Mouse (Mus musculus) bone marrow, adult 2 months (tissue): ENCODE measurements around the gene Pglyrp2. TPM values are rescaled to one million over a fixed set of nuclear protein-coding genes. Genes with fewer than 3 reads are reported as not detected.

Experiments used
- H3K27ac ChIP-seq: fragments of 200-500 bp; 2 replicates; pipeline ENCODE4 v1.5.1; 2012; ENCODE audit warnings: low read depth, mild to moderate bottlenecking, control low read depth, inconsistent platforms, low read length; ENCODE audit not compliant: control insufficient read depth, poor library complexity, insufficient read depth
- H3K4me1 ChIP-seq: fragments of 200-500 bp; 2 replicates; pipeline ENCODE4 v1.6.1; 2011; ENCODE audit warnings: low read length; ENCODE audit not compliant: control insufficient read depth, insufficient read depth
- H3K4me3 ChIP-seq: fragments of 200-500 bp; replicated peaks from 2 replicates; pipeline ENCODE3; 2011; ENCODE audit warnings: mild to moderate bottlenecking, low read depth, low read length, control low read depth; ENCODE audit not compliant: control insufficient read depth
- CTCF ChIP-seq: fragments of 200-500 bp; IDR thresholded peaks from 2 replicates; pipeline ENCODE4 v1.5.1; 2011; ENCODE audit warnings: low read length, control low read depth; ENCODE audit not compliant: control insufficient read depth, insufficient read depth
- POLR2A ChIP-seq: fragments of 200-500 bp; IDR thresholded peaks from 2 replicates; pipeline ENCODE4 v1.6.1; 2011; ENCODE audit warnings: low read depth, mild to moderate bottlenecking, control low read depth, low read length, borderline replicate concordance; ENCODE audit not compliant: control insufficient read depth
- WGBS: fragments of 180-500 bp; shearing (Covaris S2); methylation state at CpG from one replicate; pipeline ENCODE4 v1.1.7; 2018; 5-methylcytosine and 5-hydroxymethylcytosine counted together
- polyA plus RNA-seq: library from polyadenylated mRNA; stranded (reverse); fragments of >200 nt; gene quantifications from 2 replicates; pipeline ENCODE4 v1.2.4, GENCODE M21; 2011; ENCODE audit warnings: low replicate concordance; ENCODE audit not compliant: missing spikeins, insufficient read depth, insufficient read length

The Pglyrp2 gene
- polyA plus RNA-seq, result 0.95 and 3.4 TPM in 2 replicates

- Histone ChIP-seq H3K4me1 (peaks cover 2% of the 10 kb centered on the region; the same call in 1 of the 2 replicates), H3K27ac (no peak within 1 kb of the TSS), H3K4me3 (peak within 1 kb of the TSS; percentile 18)
- 6% methylated on average over 2 of the region's 2 CpGs for WGBS
- TF ChIP-seq CTCF (no peak), POLR2A (no peak)
Observed at GRCm38 (mm10) chr17:32424034-32424433, at the start of gene Pglyrp2. Pglyrp2 (minus strand) TSS chr17:32424167.

DNA sequence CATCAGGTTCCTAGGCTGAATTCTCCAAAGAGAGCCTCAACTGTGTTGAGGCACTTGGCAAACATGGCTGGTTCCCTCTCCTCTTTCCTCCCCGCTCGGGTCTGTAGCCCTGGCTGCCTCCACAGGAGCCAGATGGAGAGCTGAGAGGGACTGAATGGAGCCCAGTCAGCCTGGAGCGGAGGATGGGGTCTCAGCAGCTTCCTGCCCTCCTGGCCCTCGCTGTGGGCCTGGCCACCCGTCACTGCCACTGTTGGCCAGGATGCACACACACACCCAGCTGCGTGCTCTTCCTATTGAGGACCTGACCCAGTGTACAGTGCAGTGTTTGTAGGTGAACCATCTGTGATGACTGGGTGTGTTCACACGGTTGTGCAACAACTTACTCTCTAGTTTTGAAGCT is 48.2 kb upstream of the Pglyrp2 start:
- TF ChIP-seq POLR2A, result no peak
- TF ChIP-seq CTCF, result no peak
- H3K27ac ChIP-seq, result no peak overlapping the region
- H3K4me1 ChIP-seq, result peaks cover 1% of the 10 kb centered on the region; the same call in 1 of the 2 replicates
- 53% methylated on average over 7 of the region's 7 CpGs for WGBS
- no peak overlapping the region for H3K4me3 ChIP-seq

GRCm38 (mm10) chr17:32470795-32471194 is 46.8 kb upstream of the Pglyrp2 start:
- Histone ChIP-seq H3K4me3 (no peak overlapping the region), H3K27ac (no peak overlapping the region), H3K4me1 (peaks cover 1% of the 10 kb centered on the region; the same call in 1 of the 2 replicates)
- 67% methylated on average over 4 of the region's 4 CpGs for WGBS
- TF ChIP-seq POLR2A (no peak), CTCF (no peak)

DNA sequence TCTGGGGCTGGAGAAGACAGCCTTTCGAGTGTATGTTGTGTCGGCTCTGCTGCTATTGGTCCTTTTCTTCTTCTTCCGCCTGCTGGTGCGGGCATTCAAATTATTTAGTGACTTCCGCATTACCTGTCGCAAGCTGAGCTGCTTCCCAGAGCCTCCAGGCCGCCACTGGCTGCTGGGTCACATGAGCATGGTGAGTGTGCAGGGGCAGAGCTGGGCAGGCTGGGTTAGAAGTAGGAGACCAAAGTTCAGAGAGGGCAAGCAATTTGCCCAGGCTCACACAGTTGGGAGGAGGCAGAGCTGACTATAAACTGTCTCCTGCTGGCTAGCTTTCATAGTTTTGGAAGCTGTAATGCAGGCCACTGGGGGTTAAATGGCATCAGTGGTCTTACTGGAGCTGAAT is 44.5 kb upstream of the Pglyrp2 start:
- Histone ChIP-seq H3K4me3 (no peak overlapping the region), H3K27ac (no peak overlapping the region), H3K4me1 (no peaks in the 10 kb centered on the region)
- TF ChIP-seq POLR2A (no peak), CTCF (no peak)
- 74% methylated on average over 7 of the region's 7 CpGs for WGBS

GRCm38 (mm10) chr17:32454997-32455396 is 31.0 kb upstream of the Pglyrp2 start:
- 31% methylated on average over 2 of the region's 2 CpGs for WGBS

DNA sequence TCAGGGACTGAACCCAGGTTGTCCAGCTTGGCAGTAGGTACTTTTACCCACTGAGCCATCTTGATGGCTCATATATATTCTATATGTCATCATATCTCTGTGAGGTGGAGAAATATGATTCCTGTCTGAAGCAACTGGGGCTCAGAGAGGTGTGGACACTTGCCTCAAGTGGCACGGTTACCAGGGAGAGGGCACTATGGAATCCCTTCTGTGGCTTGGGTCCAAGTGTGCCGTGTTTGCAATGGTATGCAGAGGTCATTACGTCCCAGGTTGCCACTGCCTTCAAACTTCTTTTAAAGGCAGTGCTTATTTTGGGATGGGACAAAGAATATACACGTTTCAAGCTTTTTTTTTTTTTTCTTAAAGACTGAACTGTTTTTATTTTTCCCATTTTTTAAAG is 30.2 kb upstream of the Pglyrp2 start:
- Histone ChIP-seq H3K4me1 (peaks cover 4% of the 10 kb centered on the region; the same call in 1 of the 2 replicates), H3K27ac (no peak overlapping the region), H3K4me3 (no peak overlapping the region)
- 72% methylated on average over 4 of the region's 4 CpGs for WGBS
- TF ChIP-seq POLR2A (no peak), CTCF (no peak)

More at GRCm38 (mm10) chr17:32454997-32455396, 31.0 kb upstream of the Pglyrp2 start:
- TF ChIP-seq POLR2A (no peak), CTCF (no peak)
- peaks cover 4% of the 10 kb centered on the region; the same call in 1 of the 2 replicates for H3K4me1 ChIP-seq
- no peak overlapping the region for H3K4me3 ChIP-seq
- no peak overlapping the region for H3K27ac ChIP-seq

- TF ChIP-seq CTCF (no peak), POLR2A (no peak)
- H3K4me1 ChIP-seq, result peaks cover 4% of the 10 kb centered on the region; the same call in 1 of the 2 replicates
- H3K27ac ChIP-seq, result no peak within 1 kb of the TSS
- 9% methylated on average over 19 of the region's 19 CpGs for WGBS
- no peak within 1 kb of the TSS for H3K4me3 ChIP-seq
Observed at GRCm38 (mm10) chr17:32452482-32452881, 28.5 kb upstream of the Pglyrp2 start, which contains the start of gene Cyp4f39. Cyp4f39 (plus strand) TSS chr17:32452723.

DNA sequence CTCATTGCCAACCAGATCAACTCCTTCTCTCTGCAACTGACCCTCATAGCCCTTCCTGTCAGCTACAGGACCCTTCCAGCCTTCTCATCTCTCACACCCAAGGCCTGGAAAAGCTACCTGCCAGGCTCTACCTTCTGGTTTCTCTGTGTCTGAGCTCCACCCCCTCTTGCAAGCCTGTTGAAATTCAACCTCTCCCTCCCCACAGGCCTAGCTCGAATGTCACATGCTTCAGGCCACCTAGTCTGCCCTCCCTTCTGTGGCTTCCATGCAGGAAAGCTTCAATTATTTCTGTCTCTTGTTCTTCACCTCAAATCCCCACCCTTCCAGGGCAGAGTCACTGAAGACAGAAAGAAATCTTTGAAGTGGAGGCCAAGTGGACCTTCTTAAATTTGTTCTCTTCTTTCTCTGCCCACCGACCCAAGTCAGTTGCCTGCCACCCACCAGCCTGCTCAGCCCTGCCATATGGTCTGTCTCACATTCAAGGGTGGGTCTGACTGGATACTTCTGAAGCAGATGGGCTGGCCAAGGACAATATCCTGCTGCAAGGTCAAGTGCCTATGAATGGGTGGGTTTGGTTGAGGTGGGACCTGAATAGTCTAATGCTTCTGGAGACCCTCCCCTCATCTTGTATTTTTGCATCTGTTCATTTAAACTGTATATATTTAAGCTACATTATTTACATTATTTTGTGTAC is 27.0 kb upstream of the Pglyrp2 start:
- TF ChIP-seq POLR2A, result no peak
- TF ChIP-seq CTCF, result no peak
- Histone ChIP-seq H3K27ac (no peak overlapping the region), H3K4me3 (no peak overlapping the region), H3K4me1 (no peaks in the 10 kb centered on the region; the same call in 1 of the 2 replicates)
- 33% methylated on average over 2 of the region's 2 CpGs for WGBS
